Mouse (Mus musculus): ENCODE data around the gene Sirpb1b. TPM values are rescaled to one million over a fixed set of nuclear protein-coding genes. Genes with fewer than 3 reads are reported as not detected.
"Not testable (repeated sequence)": the region's sequence is repeated elsewhere in the genome, so short reads cannot be mapped to it uniquely, and the experiment has no call there.

Gene Sirpb1b
- polyA plus RNA-seq (2014; fragmentation: Nextera tagmentation; extraction: Ambion mirVana), result not detected in 2 replicates

GRCm38 (mm10) chr3:15574887-15575286 lies at the start of gene Sirpb1b:
Gene Sirpb1b, minus strand, starts transcription at chr3:15575065.
- not testable (repeated sequence) for H3K27ac ChIP-seq (ENCODE audit: low read depth, low read length); H3K36me3 ChIP-seq (ENCODE audit: control insufficient read depth, insufficient read depth, low read length); H3K4me2 ChIP-seq; H3K9me3 ChIP-seq (replicated peaks; ENCODE audit: control insufficient read depth, low read length); H3K4me3 ChIP-seq (ENCODE audit: low read depth, low read length); ATAC-seq (replicated peaks; ENCODE audit: insufficient number of reproducible peaks, low FRiP score, low TSS enrichment); H3K9ac ChIP-seq (ENCODE audit: low read depth, low read length); H3K27me3 ChIP-seq (ENCODE audit: control insufficient read depth, insufficient read depth, low read length); H3K4me1 ChIP-seq (ENCODE audit: control insufficient read depth, insufficient read depth, low read length)
- WGBS (ENCODE audit: insufficient replicate concordance), result no CpG with 5 or more reads among the region's 1 CpGs

DNA sequence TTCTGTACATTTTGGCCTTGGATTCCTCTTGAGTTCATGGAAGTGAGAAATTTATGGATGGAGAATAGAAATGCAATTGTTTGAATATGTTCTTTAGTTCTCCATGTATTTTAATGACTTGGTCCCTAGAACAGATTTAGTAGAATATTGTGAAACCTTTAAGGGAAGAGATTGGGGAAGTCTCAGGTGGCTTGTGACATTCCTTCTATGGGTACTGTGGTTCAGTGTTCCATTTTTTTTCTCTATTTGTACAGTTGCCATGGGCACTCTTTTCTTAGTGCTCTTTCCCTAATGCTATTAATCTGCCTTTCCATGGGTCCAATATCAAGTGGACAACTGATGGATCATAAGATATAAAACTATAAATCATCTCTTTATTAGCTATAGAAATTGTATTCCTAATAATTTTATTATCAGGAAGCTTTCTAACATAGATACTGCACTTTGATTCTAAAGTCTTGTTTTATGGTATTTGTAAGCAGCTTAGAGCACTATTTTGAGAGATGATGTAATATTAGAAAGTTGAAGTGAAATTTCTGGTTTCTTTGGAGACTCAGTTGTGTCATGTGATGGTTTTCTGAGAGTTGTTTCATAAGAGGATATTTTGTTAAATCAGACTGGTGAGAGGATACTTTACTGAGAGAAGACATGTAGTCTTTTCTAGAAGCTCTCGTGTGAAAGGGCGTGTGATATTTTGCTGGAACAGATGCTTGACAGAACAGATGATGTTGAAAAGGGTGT lies 15.7 kb upstream of the Sirpb1b start:
- H3K27ac ChIP-seq (ENCODE audit: low read depth, low read length); ATAC-seq (replicated peaks; ENCODE audit: insufficient number of reproducible peaks, low FRiP score, low TSS enrichment); H3K9ac ChIP-seq (ENCODE audit: low read depth, low read length); H3K9me3 ChIP-seq (replicated peaks; ENCODE audit: control insufficient read depth, low read length); H3K4me3 ChIP-seq (ENCODE audit: low read depth, low read length); H3K36me3 ChIP-seq (ENCODE audit: control insufficient read depth, insufficient read depth, low read length); H3K4me1 ChIP-seq (ENCODE audit: control insufficient read depth, insufficient read depth, low read length); H3K4me2 ChIP-seq; H3K27me3 ChIP-seq (ENCODE audit: control insufficient read depth, insufficient read depth, low read length): not testable (repeated sequence)
- WGBS (ENCODE audit: insufficient replicate concordance), result 84% methylated on average over 2 of the region's 2 CpGs

DNA sequence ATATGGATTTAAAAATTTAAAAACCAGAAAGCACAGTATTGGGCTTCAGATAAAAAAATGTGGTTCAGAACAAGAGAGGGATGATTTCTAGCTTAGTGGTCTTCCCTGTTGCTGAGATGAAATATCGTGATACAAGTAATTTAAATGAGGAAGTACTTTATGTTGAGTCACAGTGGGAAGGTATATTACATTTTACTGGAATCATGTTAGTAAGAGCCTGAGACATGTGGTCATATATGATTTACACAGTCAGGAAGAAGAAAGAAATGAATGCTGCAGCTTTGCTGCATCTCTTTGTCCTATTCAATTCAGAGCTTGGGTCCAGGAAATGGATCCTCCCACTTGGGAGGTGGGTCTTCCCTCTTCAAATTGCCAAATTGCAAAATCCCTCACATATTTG lies 11.8 kb upstream of the Sirpb1b start:
- H3K27ac ChIP-seq (ENCODE audit: low read depth, low read length), result not testable (repeated sequence)

GRCm38 (mm10) chr3:15583452-15583851 lies 8.6 kb upstream of the Sirpb1b start:
- 0 out of 2 replicates have a peak, but pooled peaks cover 2% of the 10 kb centered on the region for H3K9me3 ChIP-seq (replicated peaks; ENCODE audit: control insufficient read depth, low read length)
- H3K27me3 ChIP-seq (ENCODE audit: control insufficient read depth, insufficient read depth, low read length), result no peaks in the 10 kb centered on the region
- H3K27ac ChIP-seq (ENCODE audit: low read depth, low read length), result no peak overlapping the region
- WGBS (ENCODE audit: insufficient replicate concordance), result 71% methylated on average over 1 of the region's 1 CpGs
- no peak for ATAC-seq (replicated peaks; ENCODE audit: insufficient number of reproducible peaks, low FRiP score, low TSS enrichment)
- no peaks in the 10 kb centered on the region for H3K4me1 ChIP-seq (ENCODE audit: control insufficient read depth, insufficient read depth, low read length)
- H3K9ac ChIP-seq (ENCODE audit: low read depth, low read length), result no peak overlapping the region
- H3K36me3 ChIP-seq (ENCODE audit: control insufficient read depth, insufficient read depth, low read length), result no peaks in the 10 kb centered on the region
- no peak overlapping the region for H3K4me3 ChIP-seq (ENCODE audit: low read depth, low read length)
- no peak overlapping the region for H3K4me2 ChIP-seq

More for the DNA sequence above, 11.8 kb upstream of the Sirpb1b start:
- H3K4me2 ChIP-seq; H3K36me3 ChIP-seq (ENCODE audit: control insufficient read depth, insufficient read depth, low read length); H3K9ac ChIP-seq (ENCODE audit: low read depth, low read length); H3K4me1 ChIP-seq (ENCODE audit: control insufficient read depth, insufficient read depth, low read length); H3K4me3 ChIP-seq (ENCODE audit: low read depth, low read length); H3K27me3 ChIP-seq (ENCODE audit: control insufficient read depth, insufficient read depth, low read length); ATAC-seq (replicated peaks; ENCODE audit: insufficient number of reproducible peaks, low FRiP score, low TSS enrichment); H3K9me3 ChIP-seq (replicated peaks; ENCODE audit: control insufficient read depth, low read length): not testable (repeated sequence)
- 74% methylated on average over 1 of the region's 1 CpGs for WGBS (ENCODE audit: insufficient replicate concordance)

DNA sequence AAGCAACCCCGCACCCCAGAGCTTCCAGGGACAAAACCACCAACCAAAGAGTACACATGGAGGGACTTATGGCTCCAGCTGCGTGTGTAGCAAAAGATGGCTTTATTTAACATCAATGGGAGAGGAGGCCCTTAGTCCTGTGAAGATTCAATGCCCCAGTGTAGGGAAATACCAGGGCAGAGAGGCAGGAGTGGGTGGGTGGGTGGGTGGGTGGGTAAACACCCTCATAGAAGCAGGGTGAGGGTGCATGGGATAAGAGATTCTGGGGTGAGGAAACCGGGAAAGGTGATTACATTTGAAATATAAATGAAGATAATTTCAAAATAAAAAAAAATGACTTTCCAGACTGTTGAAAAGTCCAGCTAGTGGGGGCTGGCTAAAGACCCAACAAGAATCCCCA lies 8.1 kb upstream of the Sirpb1b start:
- H3K36me3 ChIP-seq (ENCODE audit: control insufficient read depth, insufficient read depth, low read length); H3K27me3 ChIP-seq (ENCODE audit: control insufficient read depth, insufficient read depth, low read length); H3K9me3 ChIP-seq (replicated peaks; ENCODE audit: control insufficient read depth, low read length); H3K9ac ChIP-seq (ENCODE audit: low read depth, low read length); H3K4me1 ChIP-seq (ENCODE audit: control insufficient read depth, insufficient read depth, low read length); H3K4me2 ChIP-seq; H3K27ac ChIP-seq (ENCODE audit: low read depth, low read length); H3K4me3 ChIP-seq (ENCODE audit: low read depth, low read length): not testable (repeated sequence)
- peak; percentile 49; the same call in 1 of the 2 replicates for ATAC-seq (replicated peaks; ENCODE audit: insufficient number of reproducible peaks, low FRiP score, low TSS enrichment)
- 78% methylated on average over 3 of the region's 3 CpGs for WGBS (ENCODE audit: insufficient replicate concordance)

GRCm38 (mm10) chr3:15576466-15576865 lies 1.6 kb upstream of the Sirpb1b start:
- H3K27me3 ChIP-seq (ENCODE audit: control insufficient read depth, insufficient read depth, low read length); H3K36me3 ChIP-seq (ENCODE audit: control insufficient read depth, insufficient read depth, low read length); ATAC-seq (replicated peaks; ENCODE audit: insufficient number of reproducible peaks, low FRiP score, low TSS enrichment); H3K4me3 ChIP-seq (ENCODE audit: low read depth, low read length); H3K9me3 ChIP-seq (replicated peaks; ENCODE audit: control insufficient read depth, low read length); H3K4me1 ChIP-seq (ENCODE audit: control insufficient read depth, insufficient read depth, low read length); H3K4me2 ChIP-seq; H3K9ac ChIP-seq (ENCODE audit: low read depth, low read length); H3K27ac ChIP-seq (ENCODE audit: low read depth, low read length): not testable (repeated sequence)

DNA sequence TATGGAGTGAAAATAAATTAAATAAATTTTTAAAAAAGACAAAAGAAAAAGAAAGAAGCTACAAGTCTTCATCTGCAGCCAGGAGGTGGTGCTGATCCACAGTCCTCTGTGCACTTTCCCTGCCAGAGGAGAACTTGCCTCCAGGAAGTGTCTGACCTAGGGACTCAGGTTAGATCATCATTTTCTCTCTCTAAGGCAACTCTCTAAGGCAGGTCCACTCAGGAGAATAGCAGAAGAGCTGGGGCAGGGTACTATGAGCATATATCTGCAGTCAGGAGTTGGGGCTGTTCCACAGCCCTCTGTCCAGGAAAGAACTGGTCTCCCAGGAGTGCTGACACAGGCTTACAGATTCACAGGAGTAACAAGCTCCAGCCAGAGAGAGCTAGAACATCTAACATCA lies 46.3 kb downstream of the Sirpb1b start:
- ATAC-seq (replicated peaks; ENCODE audit: insufficient number of reproducible peaks, low FRiP score, low TSS enrichment), result no peak; the same call in 1 of the 2 replicates
- H3K36me3 ChIP-seq (ENCODE audit: control insufficient read depth, insufficient read depth, low read length), result no peaks in the 10 kb centered on the region
- H3K27me3 ChIP-seq (ENCODE audit: control insufficient read depth, insufficient read depth, low read length), result no peaks in the 10 kb centered on the region
- no peak overlapping the region for H3K4me2 ChIP-seq
- H3K9ac ChIP-seq (ENCODE audit: low read depth, low read length), result no peak overlapping the region
- H3K9me3 ChIP-seq (replicated peaks; ENCODE audit: control insufficient read depth, low read length), result peaks cover 6% of the 10 kb centered on the region; the same call in 1 of the 2 replicates
- H3K27ac ChIP-seq (ENCODE audit: low read depth, low read length), result no peak overlapping the region
- no peak overlapping the region for H3K4me3 ChIP-seq (ENCODE audit: low read depth, low read length)
- H3K4me1 ChIP-seq (ENCODE audit: control insufficient read depth, insufficient read depth, low read length), result no peaks in the 10 kb centered on the region

- not testable (repeated sequence) for H3K36me3 ChIP-seq (ENCODE audit: control insufficient read depth, insufficient read depth, low read length); H3K4me3 ChIP-seq (ENCODE audit: low read depth, low read length); H3K4me1 ChIP-seq (ENCODE audit: control insufficient read depth, insufficient read depth, low read length); ATAC-seq (replicated peaks; ENCODE audit: insufficient number of reproducible peaks, low FRiP score, low TSS enrichment); H3K9me3 ChIP-seq (replicated peaks; ENCODE audit: control insufficient read depth, low read length); H3K4me2 ChIP-seq; H3K9ac ChIP-seq (ENCODE audit: low read depth, low read length); H3K27ac ChIP-seq (ENCODE audit: low read depth, low read length); H3K27me3 ChIP-seq (ENCODE audit: control insufficient read depth, insufficient read depth, low read length)
- 84% methylated on average over 9 of the region's 11 CpGs for WGBS (ENCODE audit: insufficient replicate concordance)
Measured at GRCm38 (mm10) chr3:15513608-15514007, 61.3 kb downstream of the Sirpb1b start.

GRCm38 (mm10) chr3:15507792-15508321 lies 67.0 kb downstream of the Sirpb1b start:
- 0 out of 2 replicates have a peak, but pooled peaks have one; percentile 55 for ATAC-seq (replicated peaks; ENCODE audit: insufficient number of reproducible peaks, low FRiP score, low TSS enrichment)
- H3K4me1 ChIP-seq (ENCODE audit: control insufficient read depth, insufficient read depth, low read length); H3K36me3 ChIP-seq (ENCODE audit: control insufficient read depth, insufficient read depth, low read length); H3K4me2 ChIP-seq; H3K27me3 ChIP-seq (ENCODE audit: control insufficient read depth, insufficient read depth, low read length); H3K27ac ChIP-seq (ENCODE audit: low read depth, low read length); H3K9ac ChIP-seq (ENCODE audit: low read depth, low read length); H3K4me3 ChIP-seq (ENCODE audit: low read depth, low read length); H3K9me3 ChIP-seq (replicated peaks; ENCODE audit: control insufficient read depth, low read length): not testable (repeated sequence)
- WGBS (ENCODE audit: insufficient replicate concordance), result 68% methylated on average over 3 of the region's 3 CpGs
